11 mouse cellular contexts compared by ENCODE assay signal in genomic region chr16:23250556-23251444, GRCm38 (mm10). TPM values are rescaled to one million over a fixed set of nuclear protein-coding genes. Genes with fewer than 3 reads are reported as not detected.
DNase-seq lines count a peak whose midpoint lies in the region; ATAC-seq lines count a peak whose summit lies in the region.
"Had no signal": no experiment of that assay in that cellular context is flagged by ENCODE, and none has a peak within 500 bp of the region (broad histone marks: within the 10 kb centered on the region; RNA-seq: fewer than 3 reads in every experiment).

No protein-coding gene starts in this region.

- peak overlapping the region; percentile 1; the same call in 1 of the 2 replicates for H3K9ac ChIP-seq in forebrain, embryonic 16.5 days (replicated peaks; ENCODE audit: low read depth, low read length)
- H3K9ac ChIP-seq in limb, embryonic 15.5 days: no peak overlapping the region

- H3K4me1 ChIP-seq in forebrain, embryonic 16.5 days (replicated peaks; ENCODE audit: control insufficient read depth, insufficient read depth, low read length): peaks cover 31% of the 10 kb centered on the region
- peaks cover 28% of the 10 kb centered on the region for H3K4me1 ChIP-seq in limb, embryonic 15.5 days

- no peak overlapping the region for H3K4me3 ChIP-seq in forebrain, embryonic 16.5 days (replicated peaks; ENCODE audit: low read length)
- H3K4me3 ChIP-seq in limb, embryonic 15.5 days: no peak overlapping the region

- DNase-seq in frontal cortex, postnatal 10 days (ENCODE audit: low spot score in 2 of 2): no peak
- DNase-seq in 416B (ENCODE audit: low read depth): peak; percentile 11
- no peak for DNase-seq in urinary bladder, postnatal 10 days (ENCODE audit: low spot score)
- no peak for DNase-seq in adrenal gland, postnatal 14 days
- DNase-seq: cerebellum, adult 9-11 months; gastrocnemius, postnatal 10 days; right cerebral cortex, postnatal 25 days had no signal

- H3K27ac ChIP-seq in forebrain, embryonic 16.5 days (ENCODE audit: low read length): 0 out of 2 replicates have a peak overlapping the region, but pooled peaks have one; percentile 1
- H3K27ac ChIP-seq in limb, embryonic 15.5 days: 0 out of 2 replicates have a peak overlapping the region, but pooled peaks have one; percentile 3

- WGBS in forebrain, embryonic 16.5 days: 40% methylated on average over 15 of the region's 15 CpGs
- 42% methylated on average over 15 of the region's 15 CpGs for WGBS in limb, embryonic 15.5 days

- H3K4me2 ChIP-seq in forebrain, embryonic 16.5 days (ENCODE audit: low read length): no peak overlapping the region
- H3K4me2 ChIP-seq in limb, embryonic 15.5 days: no peak overlapping the region

- H3K36me3 ChIP-seq in forebrain, embryonic 16.5 days (ENCODE audit: control insufficient read depth, insufficient read depth): no peaks in the 10 kb centered on the region
- no peaks in the 10 kb centered on the region for H3K36me3 ChIP-seq in limb, embryonic 15.5 days

- peak; percentile 26 for ATAC-seq in frontal cortex, adult (ENCODE audit: low TSS enrichment)
- peak; percentile 60 for ATAC-seq in forebrain, embryonic 16.5 days
- ATAC-seq in limb, embryonic 15.5 days (ENCODE audit: insufficient number of reproducible peaks, low FRiP score, low TSS enrichment, low read depth): no peak
- no peak for ATAC-seq in cerebellum, adult (ENCODE audit: insufficient number of reproducible peaks, low FRiP score, low TSS enrichment)

- no peaks in the 10 kb centered on the region for H3K27me3 ChIP-seq in forebrain, embryonic 16.5 days (replicated peaks; ENCODE audit: control insufficient read depth, insufficient read depth, low read length)
- H3K27me3 ChIP-seq in limb, embryonic 15.5 days: no peaks in the 10 kb centered on the region

- H3K9me3 ChIP-seq in forebrain, embryonic 16.5 days (ENCODE audit: control insufficient read depth, low read length): no peaks in the 10 kb centered on the region
- no peaks in the 10 kb centered on the region for H3K9me3 ChIP-seq in limb, embryonic 15.5 days

RNA-seq across cellular contexts. Expression of gene St6gal1, which starts 26.3 kb away (rescaled TPM):
- polyA plus RNA-seq in forebrain, embryonic 16.5 days (2015; fragmentation: Nextera tagmentation; extraction: Ambion mirVana): 50.4 and 61.7 TPM in 2 replicates
- polyA plus RNA-seq in limb, embryonic 15.5 days (2015; fragmentation: Nextera tagmentation; extraction: Ambion mirVana): 13.6 and 13.7 TPM in 2 replicates
- total RNA-seq in adrenal gland, postnatal 14 days (2021): 42.8 and 43.6 TPM in 2 replicates

Comparison
In these comparisons a context has a peak if more than half of its experiments do, and no peak if none do; other contexts are left out.
1. ATAC-seq: peak in frontal cortex, adult (single experiment) and forebrain, embryonic 16.5 days (single experiment); none in limb, embryonic 15.5 days (single experiment) and cerebellum, adult (single experiment).